Mouse (Mus musculus): ENCODE data around the gene Tmem144.

Tmem144 gene

DNA sequence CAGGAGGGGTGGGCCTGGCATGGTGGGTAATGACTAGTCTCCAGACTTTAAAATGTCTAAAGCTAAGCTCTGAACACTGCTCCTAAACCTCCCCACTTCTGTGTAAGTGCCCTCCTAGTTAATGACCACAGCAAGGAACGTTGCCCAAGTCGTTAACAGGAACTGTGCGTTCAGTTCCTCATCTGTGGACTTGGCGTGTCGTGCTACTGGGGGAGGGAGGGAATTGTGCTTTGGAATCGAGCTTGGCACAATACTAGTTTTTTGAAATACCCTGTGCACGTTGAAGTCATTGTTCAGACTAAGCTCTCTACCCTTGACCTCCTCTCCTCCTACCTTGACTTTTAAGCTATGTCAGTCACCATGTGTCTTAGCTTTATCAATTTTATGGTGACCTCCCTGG lies 12.3 kb upstream of the Tmem144 start:
- no peak for DNase-seq (ENCODE audit: low spot score in 2 of 2)

DNA sequence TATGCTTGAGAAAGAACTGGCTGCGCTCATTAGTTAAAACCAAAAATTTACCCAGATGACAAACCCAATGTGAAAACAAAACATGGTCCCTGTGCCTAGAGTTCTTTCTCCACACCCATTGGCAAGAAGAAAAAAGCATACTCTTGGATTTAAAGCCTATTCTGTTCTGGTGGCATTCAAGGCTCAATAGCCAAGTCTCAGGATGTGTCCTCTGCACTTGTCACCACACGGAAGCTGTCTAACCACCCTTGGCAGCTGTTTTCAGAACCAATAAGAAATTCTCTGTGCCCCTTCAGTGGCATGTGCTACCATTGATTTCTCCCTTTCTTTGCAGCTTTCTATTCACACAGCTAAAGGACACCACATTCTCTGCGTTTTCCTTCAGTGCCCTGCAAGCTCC lies 5.6 kb upstream of the Tmem144 start:
- DNase-seq (ENCODE audit: low spot score in 2 of 2) = no peak

DNA sequence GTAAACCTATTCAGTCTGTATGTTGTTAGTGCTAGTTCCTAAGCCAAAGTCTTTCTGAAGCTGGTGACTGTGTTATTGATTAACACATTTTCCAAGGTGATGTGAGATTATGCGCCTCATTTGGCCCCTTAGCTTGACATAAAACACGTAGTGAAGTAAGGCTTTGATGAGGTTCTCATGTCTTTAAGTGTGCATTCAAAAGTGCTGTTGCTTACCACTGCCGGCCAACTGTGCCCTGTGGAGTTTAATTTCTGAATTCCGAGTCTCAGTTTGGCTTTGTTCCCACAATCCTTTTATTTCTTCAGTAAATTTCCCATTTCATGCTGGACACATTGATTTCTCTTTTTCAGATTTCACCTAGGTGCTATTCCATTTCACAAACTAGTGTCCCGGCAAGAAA lies 5.2 kb upstream of the Tmem144 start:
- no peak for DNase-seq (ENCODE audit: low spot score in 2 of 2)

DNA sequence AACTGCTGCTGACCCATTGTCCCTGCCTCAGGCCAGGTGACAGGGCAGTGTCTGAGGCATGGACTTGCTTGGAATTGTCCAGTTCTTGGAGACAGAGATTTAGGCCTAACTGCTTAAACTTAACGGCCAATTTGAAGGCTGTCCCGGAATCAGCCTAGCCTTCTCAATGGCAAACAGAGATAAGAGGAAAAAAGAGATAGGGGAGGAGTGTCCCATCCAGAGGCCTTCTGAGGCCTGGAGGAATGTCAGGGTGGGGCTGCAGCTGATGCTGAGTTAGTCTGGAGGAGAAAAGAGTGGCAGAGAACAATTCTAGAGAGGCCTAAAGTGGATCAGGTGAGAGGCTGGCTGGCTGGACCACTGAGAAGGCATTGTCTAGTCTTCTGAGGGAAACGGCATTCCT lies 465 bp downstream of the Tmem144 start:
- no peak for DNase-seq (ENCODE audit: low spot score in 2 of 2)

- no peak for DNase-seq (ENCODE audit: low spot score in 2 of 2)
Measured at GRCm38 (mm10) chr3:79850656-79851055, 1.9 kb downstream of the Tmem144 start.

GRCm38 (mm10) chr3:79849621-79850020 lies 3.0 kb downstream of the Tmem144 start:
- no peak for DNase-seq (ENCODE audit: low spot score in 2 of 2)

DNA sequence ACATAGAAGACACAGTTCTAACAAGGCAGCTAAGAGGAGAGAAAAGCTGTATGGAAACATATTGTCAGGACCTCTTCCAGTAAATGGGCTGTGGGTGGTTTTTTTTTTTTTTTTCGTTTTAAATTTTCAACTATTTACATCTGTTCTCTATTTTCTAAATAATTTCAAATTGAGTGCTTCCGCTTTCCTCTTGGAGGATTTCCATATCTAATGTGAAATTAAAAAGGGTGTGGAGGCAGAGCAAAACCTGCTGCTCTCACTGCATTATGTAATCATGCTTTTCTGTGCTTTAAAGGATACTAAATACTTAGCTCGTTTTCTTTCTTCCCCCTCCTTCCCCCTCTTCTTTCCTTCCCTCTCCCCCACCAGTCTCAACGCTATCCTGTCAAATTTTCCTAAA lies 3.7 kb downstream of the Tmem144 start:
- no peak for DNase-seq (ENCODE audit: low spot score in 2 of 2)

GRCm38 (mm10) chr3:79846633-79847032 lies 5.9 kb downstream of the Tmem144 start:
- no peak for DNase-seq (ENCODE audit: low spot score in 2 of 2)

DNA sequence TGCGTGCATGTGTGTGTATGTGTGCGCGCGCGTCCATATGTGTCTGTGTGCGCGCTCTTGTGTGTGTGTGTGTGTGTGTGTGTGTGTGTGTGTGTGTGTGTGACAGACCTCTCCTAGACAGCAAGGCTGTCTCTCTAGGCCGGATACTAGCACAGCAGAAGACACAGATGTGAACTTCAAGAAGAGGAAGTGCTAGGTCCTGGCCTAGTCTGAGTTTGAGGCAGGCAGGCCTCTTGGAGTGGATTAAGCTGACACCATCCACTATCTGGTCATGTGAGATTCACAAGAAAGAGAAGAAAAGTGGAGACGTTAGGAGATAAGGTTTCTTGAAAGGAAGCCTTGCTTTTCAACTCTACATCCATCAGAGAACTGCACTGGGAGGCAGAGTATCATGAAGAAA lies 8.6 kb downstream of the Tmem144 start:
- DNase-seq (ENCODE audit: low spot score in 2 of 2) = no peak

DNA sequence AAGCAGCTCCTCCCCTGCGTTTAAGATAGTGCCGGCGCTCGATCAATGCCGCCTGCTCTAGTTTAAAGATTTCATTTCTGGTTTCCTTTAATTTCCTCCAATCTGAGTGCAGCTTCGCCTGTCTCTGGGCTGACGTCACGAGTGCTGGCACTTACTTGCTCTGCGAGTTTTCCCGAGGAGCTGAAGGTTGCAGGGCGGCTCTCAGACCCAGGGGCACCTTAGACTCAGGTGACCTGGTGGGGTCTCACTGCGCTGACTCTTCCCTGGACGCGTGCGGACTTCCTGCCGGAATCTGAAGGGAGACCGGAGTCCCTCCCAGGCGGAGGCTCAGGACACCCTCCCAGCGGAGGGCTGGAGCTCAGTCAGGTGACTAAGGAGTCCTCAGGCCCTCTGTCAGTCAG lies 10.0 kb downstream of the Tmem144 start:
- DNase-seq (ENCODE audit: low spot score in 2 of 2) = peak in 1 of 2 experiments; percentile 72

- DNase-seq (ENCODE audit: low spot score in 2 of 2) = no peak
Measured at GRCm38 (mm10) chr3:79842165-79842564, 10.4 kb downstream of the Tmem144 start.

DNA sequence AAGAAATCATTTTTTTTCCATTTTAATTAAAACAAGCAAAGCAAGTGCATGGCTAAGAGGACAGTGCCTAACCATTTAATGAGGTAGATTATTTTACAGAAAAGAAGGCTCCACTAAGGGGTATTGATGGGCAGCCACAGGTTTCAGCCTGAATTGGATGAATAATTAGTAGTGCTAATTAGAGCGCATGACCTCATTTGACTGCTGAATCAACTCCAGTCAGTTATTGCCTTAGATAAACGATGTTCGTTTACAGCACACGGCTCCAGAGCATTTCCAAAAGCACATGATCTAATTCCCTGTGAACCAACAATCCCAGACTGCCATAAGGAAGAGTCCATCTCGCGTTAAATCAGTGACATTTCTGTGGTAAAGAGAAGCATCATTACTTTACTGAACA lies 11.1 kb downstream of the Tmem144 start:
- no peak for DNase-seq (ENCODE audit: low spot score in 2 of 2)

DNA sequence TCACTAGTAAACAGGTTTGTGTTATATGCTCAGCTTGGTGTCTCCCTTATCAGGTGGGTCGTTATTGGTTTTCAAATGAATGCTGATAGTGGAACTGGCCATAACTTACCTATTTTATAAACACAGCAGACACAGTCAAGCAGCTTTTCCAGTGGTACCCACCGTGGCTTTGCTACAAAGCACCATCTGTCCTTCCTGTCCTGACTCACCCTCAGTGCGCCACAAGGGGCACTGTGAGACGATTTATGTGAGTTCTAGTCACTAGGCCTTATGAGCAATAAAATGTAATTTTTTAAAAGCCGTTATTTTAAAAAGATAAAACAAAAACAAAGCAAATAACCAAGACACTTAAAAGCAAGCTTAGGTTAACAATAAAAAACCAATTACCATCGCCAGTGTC lies 13.8 kb downstream of the Tmem144 start:
- DNase-seq (ENCODE audit: low spot score in 2 of 2) = no peak

GRCm38 (mm10) chr3:79829289-79829688 lies 23.3 kb downstream of the Tmem144 start:
- no peak for DNase-seq (ENCODE audit: low spot score in 2 of 2)

- DNase-seq (ENCODE audit: low spot score in 2 of 2) = no peak
Measured at GRCm38 (mm10) chr3:79825067-79825780, 27.3 kb downstream of the Tmem144 start.

DNA sequence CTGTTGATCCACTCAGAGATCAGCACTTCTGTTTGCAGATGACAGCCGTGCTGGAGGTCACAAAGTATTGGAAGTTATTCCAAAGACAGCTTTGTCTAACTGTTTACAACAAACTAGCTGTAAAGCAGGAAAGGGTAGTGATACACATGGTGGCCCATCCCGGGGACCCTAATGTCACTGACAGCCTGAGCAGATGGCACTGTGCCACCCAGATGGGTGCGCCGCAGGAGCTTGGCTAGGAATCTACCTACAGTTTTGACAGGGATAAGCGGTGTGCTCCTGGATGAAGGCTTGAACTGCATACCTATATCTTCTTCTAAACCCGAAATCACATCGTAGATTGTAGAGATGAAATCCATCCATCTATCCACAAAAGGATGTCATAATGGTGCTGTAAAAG lies 29.4 kb downstream of the Tmem144 start:
- no peak for DNase-seq (ENCODE audit: low spot score in 2 of 2)

DNA sequence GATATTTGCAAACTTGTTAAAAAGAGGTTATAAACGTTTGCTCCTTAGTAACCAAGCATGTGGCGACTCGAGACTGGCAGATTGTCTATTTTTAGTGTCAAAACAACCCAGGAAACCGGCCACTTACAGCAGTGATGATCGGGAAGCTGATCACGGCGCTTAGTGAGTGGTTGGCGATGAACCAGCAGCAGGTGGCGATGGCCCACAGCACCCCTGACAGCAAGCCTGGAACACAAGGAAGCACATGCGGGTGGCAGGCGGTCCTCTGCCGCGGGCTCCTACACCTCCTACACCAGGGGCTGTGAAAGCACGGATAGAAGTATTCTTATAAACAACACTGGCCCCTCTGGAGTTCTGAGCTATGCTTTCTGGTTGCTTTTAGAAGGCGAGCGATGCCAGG lies 31.4 kb downstream of the Tmem144 start:
- DNase-seq (ENCODE audit: low spot score in 2 of 2) = peak; percentile 16 to 43

DNA sequence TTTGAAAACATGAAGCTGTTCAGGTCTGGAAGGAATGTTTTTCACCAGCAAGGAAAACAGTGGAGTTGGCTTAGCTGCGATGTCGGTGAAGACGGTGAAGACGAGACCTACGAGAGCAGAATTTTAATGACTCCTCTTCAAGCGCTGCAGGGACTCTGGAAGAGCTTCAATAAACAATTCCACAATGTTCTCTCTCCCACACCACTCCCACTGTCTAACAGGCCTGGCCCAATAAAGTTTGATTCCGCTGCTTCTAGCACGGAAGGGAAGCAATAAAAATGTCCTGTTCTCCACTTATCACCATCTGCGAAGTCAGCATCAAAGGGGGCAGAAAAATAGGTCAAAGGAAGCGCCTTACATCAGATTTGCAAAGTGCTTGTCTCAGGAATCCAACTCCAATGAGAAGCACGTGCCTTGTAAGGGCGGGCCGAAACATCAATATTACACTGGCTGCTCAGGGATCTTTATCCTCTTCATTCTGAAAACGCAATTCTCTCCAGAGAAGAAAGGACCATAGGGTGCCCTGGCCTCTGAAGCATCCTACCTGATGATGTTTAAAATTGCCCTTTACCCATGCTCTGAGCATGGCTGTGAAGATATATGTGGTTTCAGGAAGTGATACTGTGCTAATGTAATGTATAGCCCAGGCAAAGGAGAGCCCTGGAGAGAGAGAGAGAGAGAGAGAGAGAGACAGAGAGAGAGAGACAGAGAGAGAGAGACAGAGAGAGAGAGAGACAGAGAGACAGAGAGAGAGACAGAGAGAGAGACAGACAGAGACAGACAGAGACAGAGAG lies 34.2 kb downstream of the Tmem144 start:
- peak; percentile 16 to 41 for DNase-seq (ENCODE audit: low spot score in 2 of 2)

- DNase-seq (ENCODE audit: low spot score in 2 of 2) = no peak
Measured at GRCm38 (mm10) chr3:79816229-79816628, 36.3 kb downstream of the Tmem144 start.

GRCm38 (mm10) chr3:79813814-79814490 lies 38.6 kb downstream of the Tmem144 start:
- peak; percentile 53 to 89 for DNase-seq (ENCODE audit: low spot score in 2 of 2)

- no peak for DNase-seq (ENCODE audit: low spot score in 2 of 2)
Measured at GRCm38 (mm10) chr3:79812042-79812441, 40.5 kb downstream of the Tmem144 start.

DNA sequence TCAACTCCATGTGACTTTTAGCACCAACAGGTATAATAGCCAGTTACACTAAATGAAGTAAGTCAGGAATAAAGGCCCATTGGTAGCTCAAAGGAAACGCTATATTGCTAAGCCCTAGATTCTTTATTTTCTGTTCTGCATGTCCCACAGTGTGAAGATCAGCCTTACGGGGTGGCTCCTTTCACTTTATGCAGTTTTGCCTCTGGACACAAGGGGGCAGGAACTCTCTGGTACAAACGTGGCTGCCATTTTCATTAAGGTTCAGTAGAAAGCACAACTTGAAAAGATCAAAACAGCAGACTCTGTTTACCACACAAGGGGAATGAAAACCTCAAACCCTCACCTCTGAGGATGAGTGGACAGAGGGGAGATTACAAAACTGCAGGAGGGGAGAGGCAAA lies 40.9 kb downstream of the Tmem144 start:
- DNase-seq (ENCODE audit: low spot score in 2 of 2) = peak in 1 of 2 experiments; percentile 40

DNA sequence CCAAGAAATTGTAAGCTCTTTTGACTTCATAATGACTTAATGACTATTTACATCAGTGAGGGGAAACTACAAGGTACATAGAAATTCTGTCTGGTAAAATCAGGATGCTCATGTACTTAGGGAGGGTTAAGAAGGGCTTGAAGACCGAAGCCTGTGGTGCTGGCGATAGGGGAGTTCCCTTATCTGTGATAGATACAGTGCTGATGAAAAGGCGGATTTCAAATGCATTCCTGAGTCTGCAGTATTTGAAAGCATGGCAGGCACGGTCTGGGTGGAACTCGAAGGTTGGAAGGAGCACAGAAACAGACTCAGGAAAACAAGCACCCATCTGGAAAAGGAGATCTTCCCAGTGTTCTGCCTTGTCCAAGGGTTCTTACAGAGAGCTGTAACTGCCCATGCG lies 42.0 kb downstream of the Tmem144 start:
- DNase-seq (ENCODE audit: low spot score in 2 of 2) = no peak
